Mouse (Mus musculus): ENCODE measurements around the gene Srprb.

DNA sequence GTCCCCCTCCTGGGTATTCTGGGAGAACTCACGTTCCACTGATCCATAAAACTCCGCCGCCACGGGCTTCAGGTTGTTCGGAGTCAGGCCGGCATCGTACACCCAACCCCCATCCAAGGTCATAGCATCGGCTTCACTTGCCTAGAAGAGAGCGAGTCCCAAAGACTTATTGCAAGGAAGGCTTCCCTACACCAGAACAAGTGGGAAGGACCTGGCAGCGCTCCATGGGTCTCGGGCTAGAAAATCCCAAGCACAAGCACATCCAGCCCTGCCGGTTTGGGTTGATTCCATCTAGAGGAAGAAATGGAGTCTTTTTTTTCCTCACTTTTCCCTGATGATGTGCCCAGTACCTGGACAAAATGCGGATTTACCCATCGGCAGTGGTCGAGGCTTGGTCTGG is 24.9 kb upstream of the Srprb start:
- no peak for TF ChIP-seq POLR2AphosphoS2 (IDR thresholded peaks at IDR 0.05; ENCODE audit: insufficient read length, low read depth)
- TF ChIP-seq USF1 (IDR thresholded peaks at IDR 0.05; ENCODE audit: low read depth), result no peak
- TF ChIP-seq E2F4 (IDR thresholded peaks at IDR 0.05; ENCODE audit: insufficient read depth), result no peak
- no peak for TF ChIP-seq TCF12 (IDR thresholded peaks at IDR 0.05; ENCODE audit: insufficient read depth, poor library complexity, severe bottlenecking)
- no peak for TF ChIP-seq CEBPB (IDR thresholded peaks at IDR 0.05; ENCODE audit: insufficient read depth, poor library complexity, severe bottlenecking)
- TF ChIP-seq POLR2A (IDR thresholded peaks at IDR 0.05; ENCODE audit: insufficient read length, low read depth), result no peak
